Mouse (Mus musculus) heart, postnatal 0 days (tissue): Measurements from ENCODE around the gene Parp2.

ENCODE experiments used
- CTCF ChIP-seq: IDR thresholded peaks from 2 replicates; pipeline ENCODE4 v1.5.1; 2016; ENCODE audit warnings: antibody characterized with exemption, control low read depth, low read depth
- EP300 ChIP-seq: IDR thresholded peaks from 2 replicates; pipeline ENCODE4 v1.6.1; 2016; ENCODE audit warnings: antibody characterized with exemption, low read depth

DNA sequence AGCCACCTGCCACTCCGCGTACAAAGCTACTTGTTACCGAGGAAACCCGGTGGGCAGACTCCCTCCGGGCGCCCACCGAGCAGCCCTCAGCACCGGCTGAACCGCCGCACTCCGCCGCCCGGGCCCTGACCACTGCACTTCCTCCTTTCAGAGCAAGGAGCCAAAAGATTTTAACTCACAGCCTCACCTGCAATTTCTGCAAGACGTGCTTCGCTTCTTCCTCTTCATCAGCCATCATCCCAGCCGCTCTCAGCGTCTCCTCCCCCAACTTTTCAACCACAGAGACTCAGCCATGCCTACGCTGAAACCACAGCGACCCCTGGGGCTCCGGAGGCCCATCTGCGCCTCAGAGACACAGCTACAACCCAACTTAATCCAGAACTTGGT is 22.4 kb upstream of the Parp2 start, which contains the start of gene Ttc5:
- TF ChIP-seq EP300 (no peak), CTCF (peak; percentile 90)
